Mouse (Mus musculus) telencephalon, adult 2 months (tissue): Measurements from ENCODE around the gene Ndst2.

Source experiments
- DNase-seq: peaks from one replicate; pipeline ENCODE4 v3.0.0-alpha.2; 2011; ENCODE audit warnings: low read depth, low spot score

Gene Ndst2

GRCm38 (mm10) chr14:20733952-20734774 lies at the start of gene Ndst2:
Ndst2 (minus strand) TSS chr14:20734562.
- DNase-seq = peak; percentile 77

GRCm38 (mm10) chr14:20783526-20783925 lies 49.2 kb upstream of the Ndst2 start:
- no peak for DNase-seq

DNA sequence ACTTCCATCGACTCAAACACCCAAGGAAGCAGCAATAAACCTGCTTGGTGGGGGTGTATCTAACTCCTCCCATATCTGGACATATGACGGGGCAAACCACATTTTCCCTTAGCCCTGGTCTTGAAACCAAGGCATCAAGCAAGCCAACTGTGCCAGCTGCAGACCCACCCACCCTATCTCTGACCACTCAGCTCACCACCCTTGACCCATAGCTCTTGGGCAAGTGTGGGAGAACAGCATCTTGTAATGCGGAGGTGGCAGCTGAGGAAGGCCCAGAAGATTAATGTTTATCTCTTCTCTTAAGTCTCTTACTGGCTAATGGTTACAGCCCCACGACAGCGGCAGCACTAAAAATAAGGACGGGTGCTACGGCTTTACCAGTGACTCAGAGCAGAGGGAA lies 48.5 kb upstream of the Ndst2 start:
- DNase-seq = no peak

- no peak for DNase-seq
Measured at GRCm38 (mm10) chr14:20780217-20780616, 45.9 kb upstream of the Ndst2 start.

DNA sequence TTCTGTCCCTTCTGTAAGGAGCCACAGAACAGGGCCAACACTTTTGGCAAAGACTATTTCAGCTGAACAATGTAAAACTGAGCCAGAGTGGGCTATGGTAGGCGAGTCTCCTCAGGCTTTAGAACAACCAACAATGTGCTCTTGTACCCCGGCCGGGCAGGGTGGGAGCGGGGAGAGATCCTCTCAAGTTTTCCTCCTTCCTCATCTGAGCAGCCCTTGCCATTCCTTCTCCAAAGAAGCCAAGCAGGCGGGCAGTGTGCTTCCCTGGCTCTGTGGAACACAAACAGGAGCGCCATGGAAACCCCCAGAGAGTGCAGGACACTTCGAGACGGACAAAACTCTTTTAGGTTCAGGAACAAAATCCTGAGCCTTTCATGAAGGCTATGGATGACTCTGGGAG lies 44.1 kb upstream of the Ndst2 start:
- DNase-seq = no peak

GRCm38 (mm10) chr14:20775661-20776060 lies 41.3 kb upstream of the Ndst2 start:
- no peak for DNase-seq

GRCm38 (mm10) chr14:20773410-20773809 lies 39.0 kb upstream of the Ndst2 start:
- DNase-seq = no peak

DNA sequence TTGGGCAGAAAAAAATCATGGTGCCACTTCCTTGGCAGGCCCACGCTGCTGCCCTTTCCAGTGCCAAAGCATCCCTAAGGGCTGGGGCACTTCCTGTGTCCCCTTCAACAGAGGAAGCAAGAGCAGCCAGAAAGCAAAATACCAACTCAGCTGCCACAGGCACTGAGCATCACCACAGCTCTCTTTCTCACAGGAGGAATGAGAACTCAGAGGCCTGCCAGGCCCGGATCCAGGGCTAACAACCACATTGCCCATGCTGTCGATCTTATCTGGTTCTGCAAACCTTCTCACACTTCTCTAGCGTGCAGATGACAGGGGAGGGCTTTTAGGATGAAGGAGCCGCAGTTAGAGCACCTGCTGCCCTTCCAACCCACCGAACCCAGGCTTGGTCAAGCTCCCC lies 38.4 kb upstream of the Ndst2 start:
- no peak for DNase-seq

GRCm38 (mm10) chr14:20771941-20772340 lies 37.6 kb upstream of the Ndst2 start:
- no peak for DNase-seq

GRCm38 (mm10) chr14:20768581-20768980 lies 34.2 kb upstream of the Ndst2 start:
- no peak for DNase-seq

DNA sequence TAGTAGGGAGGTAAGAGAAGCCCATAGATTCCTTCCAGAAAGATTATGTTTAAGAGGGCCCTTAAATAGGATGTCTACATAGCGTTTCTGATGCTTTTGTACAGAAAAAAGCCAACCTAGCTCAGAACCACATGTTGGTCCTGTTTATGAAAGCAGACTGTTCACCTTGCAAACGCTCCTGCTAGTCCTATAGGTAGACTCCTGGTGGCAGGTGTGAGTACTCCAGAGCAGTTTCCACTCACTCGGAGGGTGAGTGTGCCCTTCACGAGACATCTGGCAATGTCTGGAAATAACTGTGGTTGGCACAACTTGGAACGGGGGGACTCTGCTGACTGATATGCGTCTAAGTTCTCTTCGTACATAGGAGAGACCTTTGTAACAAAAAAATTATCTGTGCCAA lies 33.6 kb upstream of the Ndst2 start:
- no peak for DNase-seq

- DNase-seq = no peak
Measured at GRCm38 (mm10) chr14:20765642-20766258, 31.4 kb upstream of the Ndst2 start.

GRCm38 (mm10) chr14:20764942-20765341 lies 30.6 kb upstream of the Ndst2 start:
- DNase-seq = no peak

GRCm38 (mm10) chr14:20758768-20759435 lies 24.5 kb upstream of the Ndst2 start:
- DNase-seq = no peak

- no peak for DNase-seq
Measured at GRCm38 (mm10) chr14:20757370-20757907, 23.1 kb upstream of the Ndst2 start.

DNA sequence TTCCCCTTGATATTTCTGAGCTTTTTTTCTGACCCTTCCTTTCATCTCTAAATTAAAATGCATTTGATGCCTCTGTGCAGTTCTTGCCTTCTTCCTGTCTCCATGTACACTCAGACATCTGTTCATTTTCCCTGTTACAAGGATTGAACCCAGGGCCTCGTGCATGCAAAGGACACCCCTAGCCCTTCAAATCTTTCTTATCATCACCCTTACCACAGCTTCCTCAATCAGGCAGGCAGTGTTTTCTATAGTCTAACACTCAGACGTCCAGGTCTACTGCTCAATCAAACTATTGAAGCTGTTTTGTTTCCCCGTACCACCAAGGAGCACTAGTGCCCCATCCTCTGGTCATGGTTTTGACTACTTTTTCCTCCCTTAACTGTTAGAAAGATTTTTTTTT lies 19.4 kb upstream of the Ndst2 start:
- DNase-seq = no peak

DNA sequence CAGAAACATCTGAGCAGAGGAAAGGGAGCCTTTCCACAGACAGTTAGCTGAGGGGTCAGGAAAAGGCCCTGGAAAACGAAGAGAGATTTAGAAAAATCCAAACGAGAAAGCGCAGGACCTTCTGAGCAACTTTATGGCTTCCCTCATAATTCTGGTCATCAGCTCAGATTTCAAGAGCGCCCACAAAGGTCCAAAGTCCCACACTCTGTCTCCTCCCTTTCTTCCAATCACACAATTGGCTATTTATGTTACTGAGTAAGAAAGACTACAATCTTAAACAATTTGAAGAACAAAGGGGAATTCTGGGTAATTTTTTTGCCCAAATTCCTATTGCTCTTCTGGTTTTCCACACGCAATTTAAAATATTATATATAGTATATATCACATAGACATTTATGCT lies 16.1 kb upstream of the Ndst2 start:
- DNase-seq = no peak

DNA sequence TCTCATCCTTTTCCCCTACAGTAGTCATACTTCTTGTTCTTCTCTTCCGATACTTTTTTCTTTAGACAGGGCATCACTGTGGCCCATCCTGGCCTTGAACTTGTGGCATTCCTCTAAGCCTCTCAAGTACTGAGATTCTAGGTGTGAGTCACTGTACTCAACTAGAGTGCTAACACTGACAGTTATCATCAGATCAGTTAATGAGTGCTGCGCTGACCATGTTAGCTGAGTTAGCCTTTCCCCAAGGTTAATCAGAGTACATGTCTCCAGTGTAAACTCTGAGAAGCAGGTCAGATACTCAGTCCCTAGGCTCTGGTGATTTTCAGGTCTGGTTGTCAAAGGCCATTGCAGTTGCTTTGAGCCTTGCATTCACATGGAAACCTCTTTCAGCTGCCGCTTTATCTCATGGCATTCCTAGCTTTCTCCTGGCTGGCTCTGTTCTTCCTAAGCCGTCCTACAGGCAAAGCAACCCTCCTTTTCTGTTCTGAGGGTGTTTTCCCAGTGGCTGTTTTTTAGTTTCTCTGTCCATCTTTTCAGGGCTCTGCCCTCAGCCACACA lies 15.2 kb upstream of the Ndst2 start:
- DNase-seq = no peak

GRCm38 (mm10) chr14:20748388-20748787 lies 14.0 kb upstream of the Ndst2 start:
- no peak for DNase-seq

DNA sequence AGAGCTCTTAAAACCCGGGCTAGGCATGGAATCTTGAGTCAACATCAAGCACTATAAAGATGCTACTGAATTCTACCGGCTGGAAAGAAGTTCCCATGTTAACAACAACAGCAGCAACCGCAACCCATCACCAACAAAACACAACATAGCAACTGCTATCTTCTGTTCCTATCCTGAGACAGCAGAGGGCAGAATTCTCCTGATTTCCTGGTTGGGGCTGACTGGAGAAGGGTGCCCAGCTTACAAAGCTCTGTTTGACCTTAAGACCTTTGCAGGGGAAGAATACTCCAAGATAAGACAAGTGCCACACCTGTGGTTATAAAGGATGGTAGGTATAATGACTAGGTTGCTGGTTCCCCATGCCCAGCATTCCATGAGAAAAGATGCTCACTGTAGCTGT lies 12.6 kb upstream of the Ndst2 start:
- no peak for DNase-seq

DNA sequence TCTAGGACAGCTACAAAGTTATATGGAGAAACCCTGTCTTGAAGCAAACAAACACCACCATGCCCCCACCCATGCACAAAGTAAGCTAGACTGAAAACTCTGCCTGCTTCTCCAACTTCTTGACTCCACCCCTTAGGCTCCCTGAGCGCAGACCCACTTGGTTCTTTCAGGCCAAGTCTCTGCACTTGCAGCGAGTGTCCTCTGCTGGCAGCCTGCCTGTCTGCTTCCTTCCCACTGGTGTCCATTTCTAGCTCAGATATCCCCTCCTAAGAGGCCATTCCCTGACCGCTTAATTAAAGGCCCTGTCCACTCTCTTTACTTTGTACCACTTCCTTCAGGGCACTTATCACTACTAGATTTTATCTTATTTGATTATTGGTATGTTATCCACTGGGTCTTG lies 9.3 kb upstream of the Ndst2 start:
- DNase-seq = no peak

- DNase-seq = no peak
Measured at GRCm38 (mm10) chr14:20741301-20741700, 6.9 kb upstream of the Ndst2 start.
